Mouse (Mus musculus) lung, postnatal 36 days (tissue): ENCODE data around the gene Supt5.

Source experiments
- DNase-seq: peaks from one replicate; pipeline ENCODE4 v3.0.0; 2022; ENCODE audit warnings: mixed read lengths

Gene Supt5

GRCm38 (mm10) chr7:28348601-28349000 is 10.1 kb upstream of the Supt5 start:
- no peak for DNase-seq

- DNase-seq, result no peak
These were observed 9.2 kb upstream of the Supt5 start for GRCm38 (mm10) chr7:28347746-28348145.

GRCm38 (mm10) chr7:28344637-28345036 is 6.1 kb upstream of the Supt5 start:
- DNase-seq, result peak; percentile 85

DNA sequence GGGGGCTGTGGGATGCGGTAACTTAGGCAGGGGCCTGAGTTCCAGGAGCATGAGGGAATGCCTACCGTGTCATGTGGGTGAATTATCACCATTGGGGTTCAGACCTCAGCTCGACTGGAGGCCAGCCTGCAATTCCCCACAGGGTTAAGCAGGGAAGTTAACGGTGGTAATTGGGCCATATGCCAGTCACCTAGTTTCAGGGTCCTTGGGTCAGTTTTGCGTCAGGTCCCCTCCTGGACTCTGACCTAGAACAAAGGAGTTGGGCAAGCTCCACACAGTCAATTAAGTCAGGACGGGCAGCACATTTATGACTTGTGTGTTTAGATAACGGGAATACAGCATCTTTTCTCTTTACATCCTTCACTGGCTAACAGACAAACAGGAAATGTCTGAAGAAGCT is 2.8 kb upstream of the Supt5 start:
- no peak for DNase-seq

- peak; percentile 79 for DNase-seq
These were observed 819 bp upstream of the Supt5 start for GRCm38 (mm10) chr7:28339213-28339917.

GRCm38 (mm10) chr7:28335471-28335870 is 3.1 kb downstream of the Supt5 start:
- no peak for DNase-seq

DNA sequence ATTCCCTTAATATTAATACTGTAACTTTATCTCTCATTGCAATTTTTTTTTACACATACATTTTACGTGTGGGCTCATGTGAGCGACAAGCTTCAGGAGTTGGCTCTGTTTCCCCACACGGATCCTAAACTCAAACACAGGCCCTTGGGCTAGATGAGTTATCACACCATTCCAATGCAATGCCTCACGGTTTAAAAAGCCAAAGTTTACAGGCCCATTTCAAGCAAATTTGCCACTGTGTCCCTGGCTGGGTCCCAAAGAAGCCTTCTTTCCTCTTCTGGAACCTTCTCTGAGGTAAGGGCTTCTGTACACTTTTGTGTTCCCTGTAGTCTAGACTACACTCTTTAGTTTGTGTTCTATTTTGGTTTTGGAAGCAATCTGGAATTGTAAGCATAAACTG is 4.0 kb downstream of the Supt5 start:
- no peak for DNase-seq

DNA sequence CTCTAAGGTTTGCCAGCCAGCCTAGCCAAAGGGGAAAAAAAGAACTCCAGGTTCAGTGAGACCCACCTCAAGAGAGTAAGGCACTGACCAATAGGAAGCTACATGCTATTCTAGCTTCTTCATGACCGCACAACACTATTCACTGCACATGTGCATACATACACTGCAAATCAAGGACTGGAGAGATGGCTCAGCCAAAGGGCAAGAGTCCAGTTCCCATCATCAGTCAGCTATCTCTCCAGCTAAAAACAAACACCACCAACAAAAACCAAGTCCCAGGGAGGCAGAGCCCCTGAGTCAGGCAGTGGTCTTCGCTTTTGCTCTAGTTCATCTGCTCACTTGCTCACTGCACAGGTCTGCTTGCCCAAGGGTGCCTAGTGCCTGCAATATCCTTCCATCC is 10.3 kb downstream of the Supt5 start:
- DNase-seq, result no peak

- peak; percentile 19 for DNase-seq
These were observed 12.1 kb downstream of the Supt5 start for GRCm38 (mm10) chr7:28326457-28326856.

DNA sequence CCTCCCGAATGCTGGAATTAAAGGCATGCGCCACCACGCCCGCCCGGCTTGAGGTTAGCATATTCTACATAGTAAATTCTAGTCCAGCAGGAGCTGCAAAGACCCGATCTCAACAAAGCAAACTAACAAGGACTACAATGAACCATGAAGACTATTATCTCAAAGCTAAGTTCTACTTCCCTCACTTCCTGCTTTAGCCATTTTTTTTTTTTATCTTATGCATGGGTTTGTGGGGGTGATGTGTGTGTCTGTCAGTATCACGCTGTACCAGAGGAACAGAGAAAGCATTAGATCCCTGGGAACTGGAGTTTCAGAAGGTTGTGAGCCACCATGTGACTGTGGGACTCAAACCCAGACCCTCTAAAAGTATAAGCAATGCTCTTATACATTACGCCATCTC is 13.3 kb downstream of the Supt5 start:
- no peak for DNase-seq

- DNase-seq, result no peak
These were observed 16.4 kb downstream of the Supt5 start for GRCm38 (mm10) chr7:28321974-28322720.

DNA sequence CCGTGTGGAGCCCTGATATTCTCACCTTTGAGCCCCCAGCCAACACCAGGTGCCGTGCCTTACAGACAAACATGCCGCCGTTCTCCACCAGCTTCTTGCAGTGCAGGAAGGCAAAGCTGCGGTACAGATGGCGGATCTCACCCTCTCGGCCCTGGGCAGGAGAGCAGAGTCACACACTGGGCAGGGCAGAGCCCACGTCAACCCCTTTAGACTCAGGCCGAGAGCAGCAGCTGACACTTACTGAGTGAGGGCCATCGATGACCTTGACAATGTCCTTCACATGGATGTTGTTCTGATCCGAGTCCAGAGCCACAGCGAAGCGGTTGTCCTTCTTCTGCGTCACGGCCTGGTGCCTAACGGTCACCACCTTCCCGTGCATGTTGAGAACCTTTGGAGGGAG is 19.8 kb downstream of the Supt5 start:
- no peak for DNase-seq

- DNase-seq, result no peak
These were observed 20.5 kb downstream of the Supt5 start for GRCm38 (mm10) chr7:28318036-28318435.

DNA sequence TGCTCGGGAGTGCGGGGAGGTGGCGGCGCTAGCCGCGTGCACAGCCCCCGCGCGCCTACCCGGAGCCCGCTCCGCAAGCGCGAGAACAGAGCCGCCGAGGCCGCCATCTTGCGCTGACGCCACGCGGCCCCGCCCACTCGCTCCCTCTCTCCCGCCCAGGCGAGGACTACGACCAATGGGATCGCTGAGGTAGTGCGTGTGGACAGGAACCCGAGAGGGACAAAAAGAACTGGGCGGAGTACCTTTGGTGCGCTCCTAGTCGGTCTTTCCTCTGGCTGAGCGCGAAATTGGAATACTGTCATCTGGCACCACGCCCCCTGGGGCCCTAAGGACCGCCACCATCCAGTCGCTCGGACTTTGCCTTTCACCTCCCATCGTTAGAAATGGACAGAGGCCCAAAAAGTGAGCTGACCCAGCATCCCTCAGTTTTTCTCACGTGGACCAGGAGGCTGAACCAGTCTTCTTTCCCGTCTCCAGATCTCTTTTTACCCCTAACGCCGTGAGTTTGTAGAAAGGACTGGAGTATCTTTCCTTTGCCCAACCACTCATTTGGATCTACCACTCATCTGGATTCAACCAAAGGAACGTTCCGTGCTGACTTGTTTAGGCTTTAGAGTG is 26.5 kb downstream of the Supt5 start, which contains the start of gene Timm50:
Gene Timm50 (minus strand): TSS at position 147 of the 618 bp plus-strand sequence.
- DNase-seq, result peak; percentile 99

DNA sequence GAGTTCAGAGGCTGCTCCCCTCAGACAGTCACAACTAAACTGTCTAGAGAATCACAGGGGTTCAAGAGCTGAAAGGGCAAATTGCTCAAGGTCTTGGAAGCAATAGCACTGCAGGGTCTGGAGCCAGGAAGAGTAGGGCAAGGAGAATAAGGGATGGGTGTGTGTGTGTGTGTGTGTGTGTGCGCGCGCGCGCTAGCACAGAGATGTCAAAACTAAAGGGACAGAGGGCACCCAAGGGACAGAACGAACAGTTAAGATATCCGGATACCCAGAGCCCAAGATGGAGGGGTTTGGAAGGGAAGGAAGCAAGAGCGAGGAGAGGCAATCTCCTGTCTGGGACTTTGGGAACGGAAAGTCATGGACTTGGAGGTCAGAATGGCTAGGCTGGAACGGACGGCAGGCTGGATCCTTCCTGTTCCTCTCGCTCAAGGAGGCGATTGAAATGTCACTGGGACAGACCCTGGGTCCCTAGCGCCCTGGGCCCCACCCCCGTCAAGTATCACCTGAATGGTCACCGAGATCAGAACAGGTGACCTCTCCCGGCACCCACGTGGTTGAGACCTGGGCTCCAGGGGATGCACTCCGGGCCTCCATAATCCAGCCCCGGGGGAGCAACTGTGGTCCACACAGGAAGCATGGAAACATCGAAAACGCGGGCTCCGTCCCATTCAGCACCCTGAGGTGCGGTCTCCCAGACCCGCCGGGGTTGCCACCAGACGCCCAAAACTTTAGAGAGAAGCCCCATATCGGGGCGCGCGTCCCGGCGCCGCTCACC is 27.2 kb downstream of the Supt5 start:
- DNase-seq, result no peak

GRCm38 (mm10) chr7:28309737-28310136 is 28.8 kb downstream of the Supt5 start:
- no peak for DNase-seq

DNA sequence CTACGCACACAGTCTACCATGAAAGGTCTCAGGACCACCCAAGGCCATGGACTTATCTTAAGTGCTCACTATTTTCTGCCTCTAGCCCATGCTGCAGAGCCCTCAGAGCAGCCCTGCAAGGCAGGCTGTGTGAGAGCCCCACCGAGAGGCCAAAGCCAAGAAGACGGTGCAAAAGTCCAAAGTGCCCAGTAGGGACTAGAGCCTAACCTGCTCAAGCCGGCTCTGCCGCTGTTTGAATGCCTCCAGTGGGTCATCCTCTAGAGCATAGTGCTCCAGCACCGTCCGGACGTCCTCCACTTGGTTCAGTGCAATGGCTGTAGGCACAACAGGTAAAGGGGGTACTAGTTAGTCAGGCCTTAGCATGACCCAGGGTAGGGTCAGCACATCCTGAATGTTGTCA is 32.3 kb downstream of the Supt5 start:
- no peak for DNase-seq

DNA sequence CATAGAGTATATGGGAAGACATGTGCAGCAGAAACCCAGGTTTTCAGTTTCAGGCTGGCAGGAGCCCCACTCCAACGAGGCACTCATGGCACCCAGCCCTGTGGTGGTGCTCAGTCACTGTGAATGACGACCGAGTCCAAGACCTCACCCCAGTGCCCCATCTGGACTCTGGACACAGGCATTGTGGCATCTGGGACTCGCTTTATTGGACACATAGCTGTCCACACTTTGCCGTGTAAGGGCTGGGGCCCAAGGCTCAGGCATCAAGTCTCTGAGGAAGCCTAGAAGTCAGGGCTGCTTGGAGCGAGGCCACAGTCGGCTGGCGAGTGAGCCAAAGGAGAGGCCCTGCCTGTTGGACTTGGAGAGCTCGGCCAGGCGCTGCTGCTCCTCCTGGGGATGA is 32.9 kb downstream of the Supt5 start:
- no peak for DNase-seq

DNA sequence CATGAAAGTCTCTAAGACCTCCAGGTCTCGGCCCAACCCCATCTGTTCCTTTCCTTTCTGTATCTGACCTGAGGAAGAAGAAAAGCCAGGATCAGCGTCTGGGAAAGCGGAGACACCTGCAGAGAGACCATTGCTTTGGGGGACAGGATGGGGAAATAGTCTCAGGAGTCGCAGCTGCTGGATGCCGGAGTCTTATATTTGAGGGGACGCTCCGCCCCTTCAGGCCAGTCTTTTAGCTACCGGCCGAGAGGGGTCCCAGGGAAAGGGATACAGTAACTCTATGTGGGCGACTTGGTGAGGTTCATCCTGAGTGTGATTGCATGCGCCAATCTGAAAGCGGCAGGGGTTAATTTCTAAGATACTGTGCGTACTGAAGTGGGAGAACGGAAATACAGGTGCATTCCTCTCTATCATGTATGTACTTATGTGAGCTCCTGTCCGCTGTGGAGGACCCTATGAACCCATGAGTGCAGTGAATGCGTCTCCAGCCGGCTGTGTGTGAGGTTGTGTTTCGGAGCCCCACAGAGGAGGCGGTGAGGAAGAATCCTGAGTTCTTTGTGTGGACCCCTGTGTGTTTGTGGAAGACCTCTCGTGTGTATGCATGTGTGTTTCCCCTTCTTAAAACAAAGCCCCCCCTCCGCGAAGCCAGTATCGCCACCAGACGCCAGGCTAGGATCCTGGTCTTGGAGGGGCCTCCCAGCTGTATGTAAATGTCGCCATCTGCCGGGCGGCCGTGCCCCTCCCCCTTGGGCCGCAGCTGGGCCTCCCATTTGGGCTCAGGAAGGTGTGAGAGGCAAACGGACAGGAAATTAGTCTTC is 36.7 kb downstream of the Supt5 start, which contains the start of gene Dll3:
Gene Dll3 (minus strand): TSS at position 623 of the 818 bp plus-strand sequence.
- DNase-seq, result peak; percentile 59

DNA sequence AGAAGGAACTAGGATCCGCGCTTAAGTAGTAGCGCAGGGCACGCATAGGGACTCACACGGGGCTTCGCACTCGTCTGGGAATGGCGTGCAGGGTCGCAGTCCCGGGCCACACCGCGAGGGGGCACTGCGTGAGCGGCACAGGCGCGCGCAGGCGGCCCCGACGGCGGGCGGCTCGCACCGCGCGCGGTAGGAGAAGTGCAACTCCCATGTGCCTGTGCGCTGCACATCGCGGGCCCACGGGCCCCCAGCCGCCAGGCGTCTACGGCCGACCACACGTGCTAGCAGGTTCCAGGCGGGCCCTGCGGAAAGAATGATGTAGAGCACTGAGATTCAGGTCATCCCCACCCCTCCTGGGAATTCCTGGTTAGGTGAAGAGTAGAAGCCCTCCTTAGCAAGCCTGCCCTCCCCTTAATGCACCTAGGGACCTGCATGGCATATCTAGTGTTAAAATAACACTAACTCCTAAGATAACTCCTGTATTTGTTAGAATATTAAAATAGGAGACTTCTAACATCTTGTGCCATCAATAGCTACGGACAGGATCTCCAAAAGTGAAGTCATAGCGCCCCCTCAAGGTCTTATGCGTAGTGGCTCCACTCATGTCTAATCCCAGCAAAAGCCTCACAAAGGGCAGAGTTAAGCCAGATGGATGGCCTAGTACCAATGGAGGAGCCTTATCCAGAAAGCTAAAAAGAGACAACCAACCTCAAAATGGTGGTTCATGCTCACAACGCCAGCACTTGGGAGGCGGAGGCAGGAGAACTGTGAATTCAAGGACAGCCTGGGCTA is 39.5 kb downstream of the Supt5 start:
- peak; percentile 72 for DNase-seq

GRCm38 (mm10) chr7:28294481-28294880 is 44.1 kb downstream of the Supt5 start:
- DNase-seq, result peak; percentile 38
